Mouse (Mus musculus) frontal cortex, postnatal 25 days (tissue): Measurements from ENCODE around the gene Nudt8.

Experiments used
- DNase-seq, 2 experiments: peaks; one replicate each; pipeline ENCODE4 v3.0.0; 2022; ENCODE audit warnings: low spot score in 2 of 2

Gene Nudt8

DNA sequence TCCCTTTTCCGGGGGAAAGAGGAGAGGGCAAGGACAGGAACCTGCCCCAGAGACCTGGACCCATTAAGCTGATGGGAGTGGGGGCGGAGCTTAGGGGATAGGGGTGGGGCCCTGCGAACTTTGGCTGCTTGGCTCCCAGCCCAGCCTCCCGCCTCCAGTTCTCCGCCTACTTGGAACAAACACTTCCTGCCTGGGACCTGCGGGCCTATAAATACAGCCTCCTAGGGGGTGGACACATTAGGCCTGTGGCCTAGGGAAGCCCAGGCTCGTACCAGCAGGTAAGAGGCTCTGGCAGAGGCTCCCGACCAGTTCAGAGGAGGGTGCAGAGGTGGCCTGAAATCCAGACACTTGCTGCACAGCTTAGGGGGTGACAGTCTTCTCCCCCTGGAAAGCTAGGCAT, 14.0 kb upstream of the Nudt8 start, which contains the start of gene Acy3:
Acy3 (plus strand) TSS at position 237 of the 400 bp plus-strand sequence.
- DNase-seq, result peak; percentile 30 to 35

DNA sequence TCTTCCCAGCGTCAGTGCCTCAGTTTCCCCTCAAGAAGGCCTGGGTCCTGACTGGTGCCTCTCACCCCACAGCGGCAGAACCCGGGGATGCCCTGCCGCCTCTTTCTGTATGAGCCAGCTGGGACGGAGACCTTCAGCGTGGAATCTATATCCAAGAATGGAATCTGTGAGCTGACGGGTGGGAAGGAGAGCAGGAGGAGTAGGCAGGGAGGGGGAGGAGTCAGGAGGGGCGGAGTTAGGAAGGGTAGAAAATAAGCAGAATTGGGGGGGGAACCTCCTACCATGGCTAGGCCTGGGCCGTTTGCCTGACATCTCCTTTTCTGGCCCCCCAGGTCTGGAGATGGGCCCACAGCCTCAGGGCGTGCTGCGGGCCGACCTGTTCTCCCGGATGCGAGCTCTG, 12.3 kb upstream of the Nudt8 start:
- no peak for DNase-seq

DNA sequence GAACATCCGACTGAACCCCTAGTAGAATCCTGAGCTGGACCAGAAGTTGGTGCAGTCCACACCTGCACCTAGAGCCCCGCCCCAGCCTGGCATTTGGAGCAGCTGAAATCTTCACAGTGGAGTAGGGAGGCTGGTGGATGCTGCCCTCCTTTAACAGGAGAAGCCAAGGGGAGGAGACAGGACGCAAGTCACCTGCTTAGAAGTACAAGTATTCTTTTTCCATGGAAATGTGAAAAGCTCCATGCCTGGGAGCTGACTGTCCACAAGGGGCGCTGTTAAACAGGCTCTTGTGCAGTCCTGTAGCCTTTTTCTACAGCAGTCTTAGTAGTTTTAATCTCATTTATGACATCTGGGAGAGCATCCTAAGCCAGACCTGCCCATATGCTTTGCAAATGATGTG, 11.6 kb upstream of the Nudt8 start:
- DNase-seq, result no peak

DNA sequence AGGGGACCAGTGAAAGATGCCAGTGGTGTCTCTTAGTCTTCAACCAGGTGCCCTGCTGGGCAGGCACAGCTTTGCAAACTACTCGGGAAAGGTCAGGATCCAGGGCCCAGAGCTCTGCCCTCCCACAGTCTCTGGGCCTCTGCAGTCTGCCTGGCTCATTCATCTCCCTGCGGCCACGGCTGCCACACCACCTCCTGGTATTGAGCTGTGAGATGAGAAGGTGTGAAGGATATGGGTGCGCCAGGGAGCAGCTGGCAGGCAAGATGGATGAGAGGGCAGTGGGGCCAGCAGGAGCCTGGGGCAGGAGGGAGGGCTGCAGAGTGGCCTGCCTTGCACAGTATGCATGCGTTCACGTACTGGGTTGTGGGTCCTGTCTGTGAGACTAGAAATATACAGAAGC, 9.6 kb upstream of the Nudt8 start:
- no peak for DNase-seq

DNA sequence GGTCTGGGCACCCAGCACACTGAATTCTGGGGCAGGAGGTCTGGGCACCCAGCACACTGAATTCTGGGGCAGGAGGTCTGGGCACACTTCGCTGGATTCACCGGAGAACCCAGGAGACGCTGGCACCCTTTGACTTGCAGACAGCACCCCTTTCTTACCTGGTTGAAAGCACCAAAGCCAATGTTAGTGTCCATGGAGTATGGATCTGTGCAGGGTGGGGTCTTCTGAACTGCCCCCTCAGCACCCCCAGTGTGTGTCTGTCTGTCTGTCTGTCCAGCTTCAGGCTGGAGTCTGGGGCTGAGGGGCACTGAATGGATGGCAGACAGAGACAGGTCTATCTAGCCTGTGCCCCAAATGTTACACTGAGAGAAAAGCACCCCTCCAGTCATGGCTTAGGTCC, 8.8 kb upstream of the Nudt8 start:
- no peak for DNase-seq

DNA sequence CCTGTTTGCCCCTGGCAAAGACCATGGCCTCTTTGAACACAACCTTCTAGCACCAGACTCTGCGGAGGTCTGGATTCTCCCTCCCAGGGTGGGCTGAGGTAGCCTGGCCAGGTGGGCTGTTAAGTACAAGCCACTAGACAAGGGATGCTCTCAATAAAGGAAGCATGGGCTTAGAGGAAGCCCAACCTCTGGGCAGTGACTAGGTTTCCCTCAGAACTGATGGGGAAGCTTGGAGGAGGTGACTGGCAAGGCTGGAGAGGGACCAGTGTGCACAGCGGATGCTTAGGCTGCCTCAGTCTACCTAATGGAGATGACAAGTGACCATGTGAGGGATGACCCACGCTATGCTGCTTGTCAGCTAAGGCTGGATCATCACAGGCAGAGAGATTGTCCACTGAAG, 8.4 kb upstream of the Nudt8 start:
- no peak for DNase-seq

DNA sequence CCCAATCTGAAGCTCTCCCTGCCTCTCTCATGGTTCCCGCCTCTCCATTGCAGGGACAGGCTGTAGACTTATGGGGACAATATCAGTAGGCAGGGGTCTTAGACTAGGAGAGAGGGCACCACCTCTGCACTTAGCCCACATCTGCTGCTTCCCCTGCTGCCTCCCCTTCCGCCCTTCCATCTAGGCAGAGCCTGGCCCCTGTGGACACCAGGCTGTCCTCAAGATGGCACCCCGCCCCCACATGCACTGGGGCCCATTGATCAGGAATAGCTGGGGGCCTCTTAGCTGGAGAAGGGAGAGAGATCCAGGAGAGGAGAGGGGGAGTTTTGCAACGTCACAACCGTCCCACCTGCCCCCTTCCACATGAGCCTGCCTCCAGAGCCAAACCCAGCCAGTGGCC, 8.0 kb upstream of the Nudt8 start, which contains the start of gene Tbx10:
Tbx10 (plus strand) TSS at position 337 of the 400 bp plus-strand sequence.
- no peak for DNase-seq

DNA sequence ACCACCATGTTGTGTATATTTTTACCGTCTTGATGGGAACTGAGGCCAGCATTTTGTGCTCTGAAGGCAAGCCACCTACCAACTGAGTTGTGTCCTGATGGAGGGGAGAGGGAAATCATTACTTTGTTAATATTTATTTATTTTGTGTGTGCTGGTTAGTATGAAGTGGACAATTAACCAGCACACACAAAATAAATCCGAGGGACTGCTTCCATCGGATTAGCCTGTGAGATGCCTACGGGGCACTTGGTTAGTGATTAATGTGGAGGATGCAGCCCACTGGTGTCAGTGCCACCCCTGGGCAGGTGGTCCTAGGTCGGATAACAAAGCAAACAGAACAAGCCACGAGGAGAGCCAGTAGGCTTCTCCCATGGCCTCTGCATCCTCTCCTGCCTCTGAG, 5.4 kb upstream of the Nudt8 start:
- no peak for DNase-seq

DNA sequence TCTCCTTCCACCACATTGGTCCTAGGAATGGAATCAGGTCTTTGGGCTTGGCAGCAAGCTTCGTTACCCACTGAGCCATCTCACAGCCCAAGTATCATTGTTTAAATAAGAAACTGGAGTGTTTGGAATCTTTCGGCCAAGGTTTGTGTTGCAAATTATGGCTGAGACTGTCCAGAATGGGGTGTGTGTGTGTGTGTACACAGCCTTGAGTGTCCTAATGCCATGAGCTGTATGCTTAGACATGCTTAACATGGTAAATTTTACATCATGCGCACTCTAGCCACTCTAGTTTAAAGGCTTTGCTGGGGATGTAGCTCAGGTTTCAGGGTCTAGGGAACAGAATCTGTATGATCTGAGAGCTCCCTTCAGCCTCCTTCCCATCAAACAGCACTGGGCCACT, 4.9 kb upstream of the Nudt8 start:
- no peak for DNase-seq

DNA sequence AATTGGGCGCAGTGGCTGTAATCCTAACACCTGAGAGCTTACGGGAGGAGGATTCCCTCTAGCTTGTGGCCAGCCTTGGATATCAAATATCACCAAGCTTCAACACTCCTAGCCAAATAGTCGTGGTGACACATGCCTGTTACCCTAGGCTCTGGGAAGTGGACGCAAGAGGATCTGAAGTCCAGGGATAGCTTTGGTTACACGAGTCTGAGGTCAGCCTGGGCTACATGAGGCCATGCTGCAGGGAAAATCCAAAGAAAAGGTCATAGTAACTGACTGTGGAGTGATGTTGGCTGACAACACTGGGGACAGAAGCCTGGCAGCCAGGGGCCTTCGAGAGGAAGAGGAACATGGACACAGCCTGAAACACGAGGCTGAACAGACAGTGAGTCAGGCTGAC, 4.3 kb upstream of the Nudt8 start:
- no peak for DNase-seq

DNA sequence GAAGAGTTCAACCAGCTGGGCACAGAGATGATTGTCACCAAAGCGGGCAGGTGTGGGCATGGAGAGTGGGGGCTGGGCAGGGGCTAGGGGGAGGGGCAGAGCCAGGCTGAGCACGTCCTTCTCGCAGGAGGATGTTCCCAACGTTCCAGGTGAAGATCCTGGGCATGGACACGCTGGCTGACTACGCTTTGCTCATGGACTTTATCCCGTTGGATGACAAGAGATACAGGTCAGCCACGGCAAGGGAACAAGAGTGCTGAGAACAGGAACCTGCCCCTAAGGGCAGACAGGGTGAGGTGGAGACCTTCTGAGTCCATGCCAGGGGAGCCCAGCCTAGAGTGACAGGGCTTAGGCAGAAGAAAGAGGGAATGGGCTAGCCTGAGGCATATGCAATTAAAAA, 3.6 kb upstream of the Nudt8 start:
- DNase-seq, result no peak

DNA sequence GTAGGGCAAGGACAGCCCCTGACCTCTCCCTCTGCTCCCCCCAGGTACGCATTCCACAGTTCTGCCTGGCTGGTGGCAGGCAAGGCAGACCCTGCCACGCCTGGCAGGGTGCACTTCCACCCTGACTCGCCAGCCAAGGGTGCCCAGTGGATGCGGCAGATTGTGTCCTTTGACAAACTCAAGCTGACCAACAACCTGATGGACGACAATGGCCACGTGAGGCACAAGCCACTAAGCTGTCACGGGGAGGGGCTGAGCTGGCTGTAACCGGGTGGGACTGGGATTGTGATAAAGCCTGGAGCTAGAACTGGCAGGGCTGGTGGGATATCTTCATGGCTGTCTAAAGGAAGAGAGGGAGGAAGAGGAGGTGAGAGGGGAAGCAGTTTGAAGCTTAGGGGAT, 3.1 kb upstream of the Nudt8 start:
- DNase-seq, result no peak

DNA sequence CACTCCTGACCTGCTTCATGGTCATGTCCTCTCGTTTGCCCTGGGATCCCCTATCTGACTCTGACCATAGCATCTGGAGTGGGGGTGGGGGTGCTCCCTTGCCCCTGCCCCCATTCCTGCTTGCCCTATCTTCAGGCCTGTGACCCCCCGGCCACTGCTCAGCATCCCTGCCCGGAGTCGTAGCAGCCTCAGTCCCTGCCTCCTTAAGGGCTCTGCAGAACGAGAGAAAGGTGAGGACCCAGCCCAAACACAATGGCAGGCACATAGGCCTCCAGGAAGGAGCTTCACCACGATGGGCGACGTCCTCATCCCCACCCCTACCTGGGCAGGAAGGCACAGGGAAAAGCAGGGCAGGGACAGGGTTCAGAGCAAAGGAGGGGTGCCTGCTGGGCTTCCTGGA, 2.0 kb upstream of the Nudt8 start:
- DNase-seq, result no peak

DNA sequence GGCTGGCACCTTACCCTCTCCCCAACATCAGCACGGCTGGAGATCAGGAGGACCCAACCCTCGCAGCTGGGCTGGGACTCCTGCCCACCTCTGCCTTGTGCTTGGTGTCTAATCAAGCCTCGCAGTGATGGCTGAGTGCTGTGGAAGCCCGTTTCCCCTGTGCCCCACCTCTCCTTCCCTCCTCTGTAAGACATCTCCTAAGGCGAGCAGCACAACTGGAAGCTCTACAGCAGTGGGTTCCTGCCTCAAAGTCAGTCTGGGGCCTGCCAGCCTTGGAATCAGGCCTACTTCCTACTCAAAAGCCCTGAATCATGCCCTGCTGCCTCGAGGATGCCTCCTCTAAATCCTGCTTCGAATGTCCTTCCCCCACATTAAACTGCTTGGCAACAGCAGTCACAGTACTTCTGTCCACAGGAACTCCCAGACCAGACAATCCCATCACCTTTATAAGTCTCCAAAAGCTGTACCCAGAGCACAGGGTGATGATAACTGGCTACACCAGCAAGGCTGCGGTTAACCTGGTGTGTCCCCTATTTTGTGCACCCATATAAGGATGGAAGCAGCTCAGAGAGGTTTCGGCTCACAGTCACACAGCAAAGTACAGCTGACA, 1.2 kb upstream of the Nudt8 start:
- DNase-seq, result no peak

DNA sequence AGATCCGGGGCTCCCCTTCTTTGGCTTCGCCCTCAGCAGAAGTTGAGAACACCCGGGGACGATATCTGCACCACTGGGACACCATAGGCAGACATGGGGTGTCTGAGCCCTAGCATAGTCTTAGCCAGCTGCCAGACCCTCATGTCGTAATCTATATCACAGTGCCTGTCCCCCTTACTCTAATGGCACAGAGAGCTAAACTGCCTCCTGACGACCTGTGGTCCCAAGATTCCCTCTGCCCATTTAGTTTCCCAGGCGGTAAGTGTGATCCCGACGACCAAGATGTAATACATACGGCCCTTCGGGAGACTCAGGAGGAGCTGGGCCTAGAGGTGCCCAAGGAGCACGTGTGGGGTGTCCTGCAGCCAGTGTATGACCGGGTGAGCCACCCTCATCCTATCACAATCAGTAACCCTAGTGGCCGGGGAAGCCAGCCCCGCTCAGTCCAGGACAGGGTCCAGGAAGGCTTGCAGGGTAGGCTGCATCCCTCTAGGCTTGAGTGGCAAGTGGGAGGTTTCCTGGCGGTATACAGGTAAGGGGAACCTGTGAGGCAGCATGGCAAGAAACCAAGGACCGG, 657 bp downstream of the Nudt8 start:
- no peak for DNase-seq

DNA sequence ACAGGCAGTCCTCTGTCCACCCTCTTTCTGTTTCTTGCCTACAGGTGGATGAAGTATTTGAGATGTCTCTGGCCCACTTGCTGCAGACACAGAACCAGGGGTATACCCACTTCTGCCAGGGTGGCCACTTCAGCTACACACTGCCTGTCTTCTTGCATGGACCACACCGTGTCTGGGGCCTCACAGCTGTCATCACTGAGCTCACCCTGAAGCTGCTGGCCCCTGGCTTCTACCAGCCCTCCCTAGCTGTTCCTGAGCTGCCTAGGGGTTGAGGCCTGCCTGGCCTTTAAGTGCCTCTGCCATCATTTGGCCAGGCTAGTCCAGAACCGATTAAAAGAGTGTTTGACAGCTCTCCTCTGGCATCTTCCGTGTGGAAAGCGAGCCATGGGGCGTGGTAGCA, 1.4 kb downstream of the Nudt8 start:
- DNase-seq, result no peak

DNA sequence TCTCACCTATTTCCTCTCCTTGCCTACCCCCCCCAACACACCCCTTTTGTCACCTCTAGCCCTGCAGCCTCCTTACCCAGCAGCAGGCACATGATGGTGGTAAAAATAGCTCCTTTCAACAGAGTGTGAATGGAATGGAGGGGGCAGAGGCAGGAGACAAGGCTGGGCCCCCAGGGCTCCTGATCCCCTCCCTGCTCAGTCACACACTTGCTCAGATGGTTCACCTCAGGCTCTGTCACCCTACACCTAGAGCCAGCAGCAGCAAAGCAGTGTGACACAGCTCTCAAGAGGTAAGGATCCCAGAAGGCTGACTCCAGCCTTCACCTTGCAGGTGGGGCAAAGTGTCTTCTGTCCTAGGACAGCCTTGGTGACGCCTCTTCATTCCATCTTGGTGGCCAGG, 2.7 kb downstream of the Nudt8 start, which contains the start of gene Doc2g:
Doc2g (plus strand) TSS at position 202 of the 400 bp plus-strand sequence.
- no peak for DNase-seq

DNA sequence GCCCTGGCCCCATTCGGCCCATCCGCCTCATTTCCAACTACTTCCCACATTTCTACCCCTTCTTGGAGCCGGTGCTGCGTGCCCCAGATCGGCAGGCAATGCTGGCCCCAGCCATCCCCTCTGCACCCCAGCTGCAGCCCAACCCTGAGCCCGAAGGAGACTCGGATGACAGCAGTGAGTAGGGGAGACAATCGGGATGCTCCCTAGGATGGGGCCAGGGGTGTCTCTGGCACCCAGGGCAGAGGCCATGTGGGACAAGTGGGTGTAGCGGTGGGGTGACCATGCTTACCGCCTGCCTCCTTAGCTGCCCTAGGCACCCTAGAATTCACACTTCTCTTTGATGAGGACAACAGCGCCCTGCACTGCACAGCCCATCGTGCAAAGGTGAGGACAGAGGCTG, 3.3 kb downstream of the Nudt8 start:
- no peak for DNase-seq

DNA sequence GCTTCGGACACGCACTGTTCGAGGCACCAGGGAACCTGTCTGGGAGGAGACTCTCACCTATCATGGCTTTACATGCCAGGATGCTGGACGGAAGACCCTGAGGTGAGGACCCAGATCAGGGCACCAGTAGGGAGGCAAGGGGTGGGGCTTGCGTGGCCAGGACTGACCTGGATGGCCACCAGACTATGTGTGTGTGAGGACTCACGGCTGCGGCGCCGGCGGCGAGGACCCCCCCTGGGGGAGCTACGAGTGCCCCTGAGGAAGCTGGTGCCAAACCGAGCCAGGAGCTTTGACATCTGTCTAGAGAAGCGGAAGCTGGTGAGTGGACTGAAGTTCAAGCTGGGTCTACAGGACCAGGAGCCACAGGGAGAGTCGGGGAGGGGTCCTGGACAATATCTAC, 4.0 kb downstream of the Nudt8 start:
- no peak for DNase-seq

DNA sequence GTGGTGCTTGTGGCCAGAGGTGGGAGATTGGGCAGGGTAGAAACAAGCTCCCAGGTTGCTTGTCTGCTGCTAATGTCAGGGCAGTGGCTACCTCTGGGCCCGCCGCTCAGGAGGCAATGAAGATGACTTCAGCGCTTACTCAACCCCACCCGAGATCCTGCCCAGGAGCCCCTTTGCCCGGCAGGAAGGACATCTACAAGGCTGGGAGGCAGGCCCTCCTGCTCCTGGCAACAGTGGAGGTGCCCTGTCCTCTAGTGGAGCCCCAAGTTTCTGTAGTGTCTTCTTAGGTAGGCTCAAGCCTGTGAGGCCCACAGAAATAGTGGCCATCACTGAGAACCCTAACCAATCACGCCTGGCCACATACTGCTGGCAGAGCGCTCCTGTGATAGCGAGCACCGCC, 4.7 kb downstream of the Nudt8 start:
- DNase-seq, result no peak

DNA sequence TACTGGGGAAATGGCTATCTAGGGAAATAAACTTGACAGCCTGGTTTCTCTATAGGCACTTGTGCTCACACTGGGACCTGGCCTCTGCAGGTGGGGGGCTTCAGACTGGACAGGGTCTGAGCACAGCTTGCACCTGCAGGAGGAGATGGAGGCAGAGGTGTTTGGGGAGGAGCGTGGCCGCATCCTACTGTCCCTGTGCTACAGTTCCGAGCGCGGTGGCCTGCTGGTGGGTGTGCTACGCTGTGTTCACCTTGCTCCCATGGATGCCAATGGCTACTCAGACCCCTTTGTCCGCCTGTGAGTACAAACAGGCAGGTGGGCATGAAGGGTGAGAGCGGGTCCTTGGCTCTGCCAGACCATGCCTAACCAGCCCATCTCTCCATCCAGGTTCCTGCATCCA, 5.6 kb downstream of the Nudt8 start:
- no peak for DNase-seq

DNA sequence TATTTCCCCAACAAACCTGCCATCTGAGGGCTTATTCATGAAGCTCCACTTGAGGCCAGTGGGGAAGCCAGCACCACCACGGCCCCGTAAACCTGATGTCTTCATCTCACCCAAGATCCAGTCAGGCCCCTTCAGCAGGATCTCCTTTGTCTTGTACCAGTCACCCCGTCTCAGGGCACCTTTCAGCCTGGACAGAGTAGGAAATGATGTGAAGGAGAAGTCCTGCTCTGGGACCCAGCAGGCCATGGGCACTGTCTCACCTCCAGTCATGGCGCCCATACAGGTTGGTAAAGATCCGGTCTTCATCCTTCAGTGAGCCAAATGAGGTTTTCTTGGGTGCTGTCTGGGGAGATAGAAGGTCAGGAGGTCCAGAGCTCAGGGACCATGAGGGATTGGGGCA, 10.7 kb downstream of the Nudt8 start:
- no peak for DNase-seq

DNA sequence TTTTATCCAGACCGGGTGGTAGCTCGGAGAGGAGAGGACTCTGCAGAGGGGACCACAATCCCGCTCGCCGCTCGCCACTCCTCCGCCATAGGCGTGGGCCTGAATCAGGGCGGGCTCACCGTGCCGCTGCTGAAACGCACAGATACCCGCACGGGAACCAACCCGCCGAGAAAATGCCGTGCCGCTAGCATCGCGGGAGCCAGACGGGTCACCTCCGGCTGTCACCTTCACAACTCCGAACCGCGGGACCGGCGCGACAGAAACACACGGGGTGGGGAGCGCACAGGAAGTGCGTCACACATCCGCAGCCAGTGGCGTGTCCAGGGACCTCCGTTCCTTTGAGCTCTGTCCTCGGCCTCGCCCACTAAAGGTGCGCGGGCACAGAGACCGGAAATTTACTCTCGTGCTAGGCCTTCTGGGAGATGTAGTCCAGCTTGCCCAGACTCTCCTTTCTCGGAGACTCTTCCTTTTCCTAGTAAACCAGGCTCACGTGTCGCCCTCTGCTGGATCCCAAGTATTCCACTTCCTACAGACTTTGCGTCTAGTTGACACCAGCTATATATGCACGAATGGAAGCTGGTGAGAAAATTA, 12.1 kb downstream of the Nudt8 start, which contains the start of gene Ndufv1:
Ndufv1 (minus strand) TSS at position 375 of the 591 bp plus-strand sequence.
- peak; percentile 95 to 96 for DNase-seq
